Mouse (Mus musculus) G1E (cell line): ENCODE data around the gene Esyt1.

ENCODE experiments used
- CTCF ChIP-seq: IDR thresholded peaks from 2 replicates; pipeline ENCODE4 v1.5.1; 2012; ENCODE audit warnings: low read depth, low read length, inconsistent platforms, mixed read lengths
- GATA2 ChIP-seq: IDR thresholded peaks from 2 replicates; pipeline ENCODE4 v1.6.1; 2012; ENCODE audit warnings: low read depth, low read length, inconsistent platforms, borderline replicate concordance

GRCm38 (mm10) chr10:128546787-128547186, 21.1 kb upstream of the Esyt1 start:
- TF ChIP-seq CTCF (no peak), GATA2 (no peak)
